Mouse (Mus musculus): ENCODE results near the gene Krtap4-13.
"Not testable (repeated sequence)": the region's sequence is repeated elsewhere in the genome, so short reads cannot be mapped to it uniquely, and the experiment has no call there.

Krtap4-13 gene

GRCm38 (mm10) chr11:99809792-99810191 lies at the start of gene Krtap4-13:
Gene Krtap4-13 (minus strand): TSS chr11:99809892.
- DNase-seq: not testable (repeated sequence)

- DNase-seq: no peak
Observed at GRCm38 (mm10) chr11:99858761-99859160, 49.1 kb upstream of the Krtap4-13 start.

- no peak for DNase-seq
Observed at GRCm38 (mm10) chr11:99857617-99858016, 47.9 kb upstream of the Krtap4-13 start, which contains the start of gene Gm11568. Gene Gm11568 (plus strand): TSS chr11:99857917.

- no peak for DNase-seq
Observed at GRCm38 (mm10) chr11:99854121-99854520, 44.4 kb upstream of the Krtap4-13 start.

GRCm38 (mm10) chr11:99851508-99851907 lies 41.8 kb upstream of the Krtap4-13 start, which contains the start of gene Krtap4-16:
Gene Krtap4-16 (minus strand): TSS chr11:99851608.
- DNase-seq: no peak

- no peak for DNase-seq
Observed at GRCm38 (mm10) chr11:99846746-99847145, 37.1 kb upstream of the Krtap4-13 start.

GRCm38 (mm10) chr11:99842185-99842584 lies 32.5 kb upstream of the Krtap4-13 start:
- DNase-seq: no peak

- no peak for DNase-seq
Observed at GRCm38 (mm10) chr11:99837966-99838365, 28.3 kb upstream of the Krtap4-13 start, which contains the start of gene 2300003K06Rik. Gene 2300003K06Rik (minus strand): TSS chr11:99838066.

GRCm38 (mm10) chr11:99815566-99815965 lies 5.9 kb upstream of the Krtap4-13 start, which contains the start of gene Gm11564:
Gene Gm11564 (minus strand): TSS chr11:99815666.
- not testable (repeated sequence) for DNase-seq

- not testable (repeated sequence) for DNase-seq
Observed at GRCm38 (mm10) chr11:99804346-99804745, 5.3 kb downstream of the Krtap4-13 start, which contains the start of gene Gm11554. Gene Gm11554 (minus strand): TSS chr11:99804446.

GRCm38 (mm10) chr11:99798832-99799231 lies 10.9 kb downstream of the Krtap4-13 start, which contains the start of gene Gm11569:
Gene Gm11569 (minus strand): TSS chr11:99798932.
- not testable (repeated sequence) for DNase-seq

- DNase-seq: no peak
Observed at GRCm38 (mm10) chr11:99793367-99793766, 16.3 kb downstream of the Krtap4-13 start, which contains the start of gene Gm11596. Gene Gm11596 (minus strand): TSS chr11:99793467.

GRCm38 (mm10) chr11:99784900-99785299 lies 24.8 kb downstream of the Krtap4-13 start, which contains the start of gene Krtap4-9:
Gene Krtap4-9 (plus strand): TSS chr11:99785200.
- not testable (repeated sequence) for DNase-seq

GRCm38 (mm10) chr11:99780604-99781003 lies 29.1 kb downstream of the Krtap4-13 start, which contains the start of gene Krtap4-8:
Gene Krtap4-8 (minus strand): TSS chr11:99780704.
- DNase-seq: no peak

- DNase-seq: no peak
Observed at GRCm38 (mm10) chr11:99778401-99778800, 31.3 kb downstream of the Krtap4-13 start.

- not testable (repeated sequence) for DNase-seq
Observed at GRCm38 (mm10) chr11:99772813-99773212, 36.9 kb downstream of the Krtap4-13 start, which contains the start of gene Gm11595. Gene Gm11595 (minus strand): TSS chr11:99772913.

- DNase-seq: no peak
Observed at GRCm38 (mm10) chr11:99768410-99768809, 41.3 kb downstream of the Krtap4-13 start.

Data from thymus, adult 18-20 months (tissue).